20 mouse cellular contexts compared by ENCODE assay signal in the genomic region with DNA sequence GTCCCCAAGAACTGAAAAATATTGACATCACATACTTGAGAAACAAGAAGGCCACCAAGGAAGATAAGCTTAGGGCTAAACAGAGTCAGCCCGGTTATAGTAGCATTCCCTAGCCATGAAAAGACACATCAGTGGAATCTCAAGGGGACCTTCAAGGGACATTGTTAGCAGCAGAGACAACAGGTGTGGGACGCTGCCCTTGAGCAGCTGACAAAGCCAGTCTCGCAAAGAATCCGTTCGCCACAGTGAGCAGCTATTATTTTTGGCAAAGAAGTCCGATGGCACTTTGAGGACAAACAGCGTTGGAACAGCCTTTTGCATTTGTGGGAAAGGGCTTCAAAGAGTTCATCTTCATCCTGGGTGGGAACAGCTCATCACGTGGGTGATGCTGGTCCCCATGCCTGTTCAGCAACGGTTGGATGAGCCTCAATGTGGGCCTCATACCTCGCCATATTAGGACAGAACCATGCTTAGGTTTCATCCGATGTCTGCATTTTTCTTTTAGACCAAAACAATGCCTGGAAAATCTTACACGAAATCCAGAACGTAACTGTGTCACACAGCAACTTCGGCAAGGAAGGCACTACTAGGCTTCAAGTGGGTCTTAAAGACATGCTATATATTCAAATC.
A peak's percentile ranks its signal among the peaks of the same experiment; 100 is the strongest.
DNase-seq lines count a peak whose midpoint lies in the region; ATAC-seq and TF ChIP-seq lines count a peak whose summit lies in the region.
"Had no signal": no experiment of that assay in that cellular context is flagged by ENCODE, and none has a peak within 500 bp of the region (broad histone marks: within the 10 kb centered on the region; RNA-seq: fewer than 3 reads in every experiment).

No protein-coding gene starts in this region.

- WGBS in limb, embryonic 14.5 days: 89% methylated on average over 14 of the region's 14 CpGs
- 93% methylated on average over 14 of the region's 14 CpGs for WGBS in limb, embryonic 10.5 days

- peaks cover 9% of the 10 kb centered on the region for H3K79me2 ChIP-seq in myocyte (ENCODE audit: control insufficient read depth, insufficient read depth)

- H3ac ChIP-seq in myocyte (ENCODE audit: control insufficient read depth, insufficient read length): no peak overlapping the region

- H3K4me2 ChIP-seq in limb, embryonic 14.5 days (replicated peaks; ENCODE audit: low read depth, low read length, severe bottlenecking): no peak overlapping the region
- H3K4me2 ChIP-seq in myocyte (ENCODE audit: low read depth): peak overlapping the region; percentile 54
- H3K4me2 ChIP-seq: embryonic facial prominence, embryonic 13.5 days; forebrain, embryonic 13.5 days; forebrain, embryonic 15.5 days had no signal

- peak; percentile 80 for DNase-seq in heart, adult 11 months
- DNase-seq in heart, adult 18-20 months: no peak
- DNase-seq in limb, embryonic 14.5 days (ENCODE audit: low spot score): peak; percentile 44
- DNase-seq in limb, embryonic 10.5 days (ENCODE audit: low spot score): no peak
- no peak for DNase-seq in thymus, postnatal 0 days (ENCODE audit: low spot score)
- DNase-seq: adrenal gland, adult 8-10 months; adrenal gland, postnatal 14 days; adrenal gland, postnatal 36 days; cerebellum, adult 11-12 months; cerebellum, adult 2 months; cerebellum, adult 9-10 months; cerebellum, postnatal 10 days; cerebellum, postnatal 25 days; forebrain, postnatal 0 days had no signal

- peaks cover 15% of the 10 kb centered on the region for H3K4me1 ChIP-seq in limb, embryonic 14.5 days (ENCODE audit: control insufficient read depth, insufficient read depth, low read length)
- peaks cover 14% of the 10 kb centered on the region for H3K4me1 ChIP-seq in limb, embryonic 10.5 days
- H3K4me1 ChIP-seq: forebrain, embryonic 13.5 days; forebrain, embryonic 15.5 days had no signal

- peaks cover 11% of the 10 kb centered on the region for H3K36me3 ChIP-seq in limb, embryonic 14.5 days (ENCODE audit: control insufficient read depth, insufficient read depth, low read length)
- peaks cover 22% of the 10 kb centered on the region for H3K36me3 ChIP-seq in limb, embryonic 10.5 days
- no peaks in the 10 kb centered on the region for H3K36me3 ChIP-seq in myocyte (ENCODE audit: control insufficient read depth, insufficient read depth)
- H3K36me3 ChIP-seq: forebrain, embryonic 15.5 days had no signal

- no peak overlapping the region for H3K27ac ChIP-seq in limb, embryonic 14.5 days (replicated peaks; ENCODE audit: low read depth, low read length)
- H3K27ac ChIP-seq in limb, embryonic 10.5 days: no peak overlapping the region
- H3K27ac ChIP-seq: embryonic facial prominence, embryonic 13.5 days; forebrain, embryonic 13.5 days; forebrain, embryonic 15.5 days had no signal

- no peaks in the 10 kb centered on the region for H3K9me3 ChIP-seq in limb, embryonic 14.5 days (ENCODE audit: control insufficient read depth, low read length)
- H3K9me3 ChIP-seq in limb, embryonic 10.5 days (replicated peaks): no peaks in the 10 kb centered on the region
- H3K9me3 ChIP-seq: embryonic facial prominence, embryonic 13.5 days; forebrain, embryonic 13.5 days; forebrain, embryonic 15.5 days had no signal

- no peak overlapping the region for H3K4me3 ChIP-seq in limb, embryonic 14.5 days (replicated peaks; ENCODE audit: low read length)
- no peak overlapping the region for H3K4me3 ChIP-seq in limb, embryonic 10.5 days
- H3K4me3 ChIP-seq in myocyte: no peak overlapping the region
- H3K4me3 ChIP-seq: embryonic facial prominence, embryonic 13.5 days; forebrain, embryonic 13.5 days; forebrain, embryonic 15.5 days had no signal

- no peak overlapping the region for H3K9ac ChIP-seq in limb, embryonic 14.5 days (ENCODE audit: low read depth, low read length, severe bottlenecking)
- H3K9ac ChIP-seq: embryonic facial prominence, embryonic 13.5 days; forebrain, embryonic 13.5 days; forebrain, embryonic 15.5 days; forebrain, postnatal 0 days had no signal

- no peaks in the 10 kb centered on the region for H3K27me3 ChIP-seq in limb, embryonic 14.5 days (ENCODE audit: control insufficient read depth, insufficient read depth, low read length)
- H3K27me3 ChIP-seq in limb, embryonic 10.5 days (ENCODE audit: low read depth, poor library complexity, severe bottlenecking): no peaks in the 10 kb centered on the region
- H3K27me3 ChIP-seq in myocyte (ENCODE audit: control insufficient read depth, insufficient read depth, insufficient read length): no peaks in the 10 kb centered on the region
- H3K27me3 ChIP-seq: embryonic facial prominence, embryonic 13.5 days; forebrain, embryonic 13.5 days; forebrain, embryonic 15.5 days; Patski had no signal

- ATAC-seq in limb, embryonic 14.5 days (ENCODE audit: low FRiP score, low read depth): no peak; the same call in 1 of the 2 replicates
- ATAC-seq: activated CD4-positive, CD25-positive, alpha-beta regulatory T cell, adult 4 months; forebrain, embryonic 13.5 days; forebrain, embryonic 15.5 days; forebrain, postnatal 0 days; Patski had no signal

- TF ChIP-seq POLR2A in limb, embryonic 14.5 days (IDR thresholded peaks at IDR 0.05; ENCODE audit: borderline replicate concordance, extremely low read depth, insufficient read depth, insufficient read length): no peak
- no peak for TF ChIP-seq POLR2A in myocyte (IDR thresholded peaks at IDR 0.05; ENCODE audit: insufficient read length, low read depth)

TF ChIP-seq in myocyte, 11 proteins besides CTCF, POLR2A, EP300 and RAD21:
- TF ChIP-seq CEBPB (IDR thresholded peaks at IDR 0.05; ENCODE audit: insufficient read depth, poor library complexity, severe bottlenecking): no peak
- no peak for TF ChIP-seq REST (IDR thresholded peaks at IDR 0.05; ENCODE audit: insufficient read depth, insufficient read length)
- no peak for TF ChIP-seq USF1 (IDR thresholded peaks at IDR 0.05; ENCODE audit: low read depth)
- TF ChIP-seq E2F4 (IDR thresholded peaks at IDR 0.05; ENCODE audit: insufficient read depth): no peak
- no peak for TF ChIP-seq MAX (IDR thresholded peaks at IDR 0.05; ENCODE audit: low read depth)
- TF ChIP-seq SRF (IDR thresholded peaks at IDR 0.05; ENCODE audit: control insufficient read depth, insufficient read length, low read depth): peak; percentile 64
- peak; percentile 65 to 97 (median 94) for TF ChIP-seq MYOG (IDR thresholded peaks at IDR 0.05; ENCODE audit: control insufficient read depth in 1 of 3, insufficient read depth in 1 of 3, insufficient read length in 2 of 3, low read depth in 2 of 3)
- peak; percentile 74 for TF ChIP-seq TCF3 (IDR thresholded peaks at IDR 0.05; ENCODE audit: insufficient read length, low read depth)
- TF ChIP-seq MYOD1 (IDR thresholded peaks at IDR 0.05; ENCODE audit: control insufficient read depth in 1 of 3, insufficient read length in 2 of 3, low read depth in 2 of 3): peak; percentile 86 to 97 (median 89)
- TF ChIP-seq TCF12 (IDR thresholded peaks at IDR 0.05; ENCODE audit: insufficient read depth, poor library complexity, severe bottlenecking): peak; percentile 91
- no peak for TF ChIP-seq POLR2AphosphoS2 (IDR thresholded peaks at IDR 0.05; ENCODE audit: insufficient read length, low read depth)

Comparison
In these comparisons a context has a peak if more than half of its experiments do, and no peak if none do; other contexts are left out.
1. DNase-seq: peak in heart, adult 11 months (single experiment) and limb, embryonic 14.5 days (single experiment); none in heart, adult 18-20 months (0 of 2), limb, embryonic 10.5 days (single experiment) and thymus, postnatal 0 days (single experiment).